Mouse (Mus musculus) bone marrow, adult 2 months (tissue): ENCODE results near the gene Gm5795. TPM values are rescaled to one million over a fixed set of nuclear protein-coding genes. Genes with fewer than 3 reads are reported as not detected.
"Not testable (repeated sequence)": the region's sequence is repeated elsewhere in the genome, so short reads cannot be mapped to it uniquely, and the experiment has no call there.

ENCODE experiments used
- H3K27ac ChIP-seq: fragments of 200-500 bp; 2 replicates; pipeline ENCODE4 v1.5.1; 2012; ENCODE audit warnings: low read depth, mild to moderate bottlenecking, control low read depth, inconsistent platforms, low read length; ENCODE audit not compliant: control insufficient read depth, poor library complexity, insufficient read depth
- H3K4me1 ChIP-seq: fragments of 200-500 bp; 2 replicates; pipeline ENCODE4 v1.6.1; 2011; ENCODE audit warnings: low read length; ENCODE audit not compliant: control insufficient read depth, insufficient read depth
- H3K4me3 ChIP-seq: fragments of 200-500 bp; replicated peaks from 2 replicates; pipeline ENCODE3; 2011; ENCODE audit warnings: mild to moderate bottlenecking, low read depth, low read length, control low read depth; ENCODE audit not compliant: control insufficient read depth
- WGBS: fragments of 180-500 bp; shearing (Covaris S2); methylation state at CpG from one replicate; pipeline ENCODE4 v1.1.7; 2018; 5-methylcytosine and 5-hydroxymethylcytosine counted together
- polyA plus RNA-seq: library from polyadenylated mRNA; stranded (reverse); fragments of >200 nt; gene quantifications from 2 replicates; pipeline ENCODE4 v1.2.4, GENCODE M21; 2011; ENCODE audit warnings: low replicate concordance; ENCODE audit not compliant: missing spikeins, insufficient read depth, insufficient read length

Gm5795 gene
- polyA plus RNA-seq = not detected in 2 replicates

- not testable (repeated sequence) for H3K4me1 ChIP-seq, H3K4me3 ChIP-seq, H3K27ac ChIP-seq
- WGBS = no CpG with 5 or more reads among the region's 2 CpGs
These were observed at the start of gene Gm5795 for GRCm38 (mm10) chr14:3187955-3188354. TSS of gene Gm5795 (plus strand) at chr14:3188255.

- 3% methylated on average over 25 of the region's 62 CpGs for WGBS
- not testable (repeated sequence) for H3K27ac ChIP-seq, H3K4me1 ChIP-seq, H3K4me3 ChIP-seq
These were observed 20.5 kb downstream of the Gm5795 start, which contains the start of gene D830030K20Rik for GRCm38 (mm10) chr14:3208272-3209152. TSS of gene D830030K20Rik (plus strand) at chr14:3208488.

- H3K4me3 ChIP-seq, H3K4me1 ChIP-seq, H3K27ac ChIP-seq: not testable (repeated sequence)
- WGBS = 16% methylated on average over 10 of the region's 11 CpGs
These were observed 21.3 kb downstream of the Gm5795 start for GRCm38 (mm10) chr14:3209367-3209766.

Other genes with a start within 250 kb of the Gm5795 start
- not detected in 2 replicates for gene Gm2888, start 158.3 kb upstream of the Gm5795 start, polyA plus RNA-seq
- gene Gm2897, start 139.0 kb upstream of the Gm5795 start, polyA plus RNA-seq = not detected in 2 replicates
- gene Gm10340, start 54.3 kb upstream of the Gm5795 start, polyA plus RNA-seq = not detected in 2 replicates
- not detected in 2 replicates for gene D830030K20Rik, start 20.2 kb downstream of the Gm5795 start, polyA plus RNA-seq
- not detected in 2 replicates for gene Gm2956, start 144.4 kb downstream of the Gm5795 start, polyA plus RNA-seq
- not detected in 2 replicates for gene Gm10413, start 206.8 kb downstream of the Gm5795 start, polyA plus RNA-seq
- gene Gm10409, start 224.4 kb downstream of the Gm5795 start, polyA plus RNA-seq = not detected in 2 replicates
- not detected in 2 replicates for gene Gm3005, start 239.8 kb downstream of the Gm5795 start, polyA plus RNA-seq